Mouse (Mus musculus) lung, postnatal 0 days (tissue): ENCODE data around the gene Chrm3. TPM values are rescaled to one million over a fixed set of nuclear protein-coding genes. Genes with fewer than 3 reads are reported as not detected.

Experiments
- ATAC-seq: fragments of 200-750 bp; cut with Nextera tagmentation; 2 replicates; pipeline ENCODE4 v1.8.0; 2017; ENCODE audit warnings: moderate library complexity
- DNase-seq: peaks from one replicate; pipeline ENCODE4 v3.0.0-alpha.2; 2016; ENCODE audit warnings: low spot score
- H3K27ac ChIP-seq: fragments of 300-500 bp; sonication (generic); 2 replicates; pipeline ENCODE4 v1.5.1; 2014; ENCODE audit warnings: antibody characterized with exemption, mild to moderate bottlenecking, low read length, mixed read lengths
- H3K27me3 ChIP-seq: fragments of 300-500 bp; sonication (generic); replicated peaks from 2 replicates; pipeline ENCODE4 v1.6.1; 2014; ENCODE audit warnings: low read length, mixed read lengths; ENCODE audit not compliant: insufficient read depth
- H3K36me3 ChIP-seq: fragments of 300-500 bp; sonication (generic); 2 replicates; pipeline ENCODE4 v1.6.1; 2014; ENCODE audit warnings: low read length, mixed read lengths; ENCODE audit not compliant: insufficient read depth
- H3K4me1 ChIP-seq: fragments of 300-500 bp; sonication (generic); 2 replicates; pipeline ENCODE4 v1.6.1; 2014; ENCODE audit warnings: antibody characterized with exemption, low read depth, low read length, mixed read lengths; ENCODE audit not compliant: insufficient read depth
- H3K4me2 ChIP-seq: fragments of 300-500 bp; sonication (generic); replicated peaks from 2 replicates; pipeline ENCODE4 v1.6.1; 2014; ENCODE audit warnings: low read depth, mild to moderate bottlenecking, low read length, moderate library complexity, mixed read lengths
- H3K4me3 ChIP-seq: fragments of 300-500 bp; sonication (generic); 2 replicates; pipeline ENCODE4 v1.5.1; 2014; ENCODE audit warnings: low read depth, low read length
- H3K9ac ChIP-seq: fragments of 300-500 bp; sonication (generic); replicated peaks from 2 replicates; pipeline ENCODE4 v1.6.1; 2014; ENCODE audit warnings: low read depth, mild to moderate bottlenecking
- H3K9me3 ChIP-seq: fragments of 300-500 bp; sonication (generic); 2 replicates; pipeline ENCODE4 v1.6.1; 2016; ENCODE audit warnings: low read length, mixed read lengths
- CTCF ChIP-seq: IDR thresholded peaks from 2 replicates; pipeline ENCODE4 v1.5.1; 2016; ENCODE audit warnings: antibody characterized with exemption, mild to moderate bottlenecking
- EP300 ChIP-seq: IDR thresholded peaks from 2 replicates; pipeline ENCODE4 v1.6.1; 2016; ENCODE audit warnings: antibody characterized with exemption, mild to moderate bottlenecking, control low read depth
- WGBS: fragments of 180-500 bp; shearing (Covaris S2); extraction: QIAGEN DNeasy Blood & Tissue Kit; methylation state at CpG from one replicate; pipeline ENCODE4 v1.1.7; 2014; 5-methylcytosine and 5-hydroxymethylcytosine counted together
- polyA plus RNA-seq: library from polyadenylated mRNA; unstranded; fragments of >200 nt; fragmentation: Nextera tagmentation; extraction: Ambion mirVana; gene quantifications from 2 replicates; pipeline ENCODE4 v1.2.1, GENCODE M21; 2015

Chrm3 gene
- polyA plus RNA-seq, 1 experiment from 2014 or later = 0.20 TPM

- no peaks in the 10 kb centered on the region for H3K9me3 ChIP-seq
- no peaks in the 10 kb centered on the region for H3K4me1 ChIP-seq
- H3K9ac ChIP-seq = no peak overlapping the region
- H3K36me3 ChIP-seq = no peaks in the 10 kb centered on the region
- 47% methylated on average over 2 of the region's 2 CpGs for WGBS
- H3K4me3 ChIP-seq = no peak overlapping the region
- no peak for ATAC-seq
- no peak overlapping the region for H3K4me2 ChIP-seq
- H3K27ac ChIP-seq = no peak overlapping the region
- DNase-seq = no peak
- TF ChIP-seq EP300 = no peak
- TF ChIP-seq CTCF = no peak
- H3K27me3 ChIP-seq = no peaks in the 10 kb centered on the region
Measured at GRCm38 (mm10) chr13:10212112-10212511, 148.5 kb downstream of the Chrm3 start.

GRCm38 (mm10) chr13:10210522-10211244 is 150.0 kb downstream of the Chrm3 start:
- TF ChIP-seq EP300 = no peak
- no peak for TF ChIP-seq CTCF
- H3K4me3 ChIP-seq = no peak overlapping the region
- no peak for DNase-seq
- H3K27ac ChIP-seq = no peak overlapping the region
- H3K27me3 ChIP-seq = no peaks in the 10 kb centered on the region
- 0% methylated on average over 1 of the region's 1 CpGs for WGBS
- no peaks in the 10 kb centered on the region for H3K9me3 ChIP-seq
- no peak overlapping the region for H3K9ac ChIP-seq
- H3K4me2 ChIP-seq = no peak overlapping the region
- no peaks in the 10 kb centered on the region for H3K4me1 ChIP-seq
- no peaks in the 10 kb centered on the region for H3K36me3 ChIP-seq
- no peak for ATAC-seq

GRCm38 (mm10) chr13:10199206-10199956 is 161.3 kb downstream of the Chrm3 start:
- Histone ChIP-seq H3K9me3 (no peaks in the 10 kb centered on the region), H3K4me2 (no peak overlapping the region), H3K4me3 (no peak overlapping the region), H3K9ac (no peak overlapping the region), H3K4me1 (no peaks in the 10 kb centered on the region), H3K27me3 (no peaks in the 10 kb centered on the region), H3K27ac (no peak overlapping the region), H3K36me3 (no peaks in the 10 kb centered on the region)
- DNase-seq (no peak), ATAC-seq (no peak)
- 72% methylated on average over 6 of the region's 6 CpGs for WGBS
- TF ChIP-seq CTCF = no peak
- TF ChIP-seq EP300 = no peak

GRCm38 (mm10) chr13:10189829-10190228 is 170.8 kb downstream of the Chrm3 start:
- Histone ChIP-seq H3K9me3 (no peaks in the 10 kb centered on the region), H3K36me3 (no peaks in the 10 kb centered on the region), H3K4me1 (no peaks in the 10 kb centered on the region), H3K9ac (no peak overlapping the region), H3K4me2 (no peak overlapping the region), H3K4me3 (no peak overlapping the region), H3K27ac (no peak overlapping the region), H3K27me3 (no peaks in the 10 kb centered on the region)
- WGBS = 50% methylated on average over 2 of the region's 2 CpGs
- DNase-seq (no peak), ATAC-seq (no peak)
- TF ChIP-seq CTCF = no peak
- TF ChIP-seq EP300 = no peak

- H3K36me3 ChIP-seq = no peaks in the 10 kb centered on the region
- no peak overlapping the region for H3K27ac ChIP-seq
- WGBS = 46% methylated on average over 3 of the region's 3 CpGs
- no peaks in the 10 kb centered on the region for H3K9me3 ChIP-seq
- ATAC-seq = no peak
- no peak overlapping the region for H3K9ac ChIP-seq
- DNase-seq = no peak
- TF ChIP-seq CTCF (no peak), EP300 (no peak)
- H3K27me3 ChIP-seq = no peaks in the 10 kb centered on the region
- H3K4me3 ChIP-seq = no peak overlapping the region
- H3K4me1 ChIP-seq = no peaks in the 10 kb centered on the region
- no peak overlapping the region for H3K4me2 ChIP-seq
Measured at GRCm38 (mm10) chr13:10187926-10188325, 172.7 kb downstream of the Chrm3 start.

- no peak overlapping the region for H3K4me3 ChIP-seq
- H3K4me2 ChIP-seq = no peak overlapping the region
- no peak overlapping the region for H3K9ac ChIP-seq
- no peak overlapping the region for H3K27ac ChIP-seq
- no peaks in the 10 kb centered on the region for H3K4me1 ChIP-seq
- H3K27me3 ChIP-seq = no peaks in the 10 kb centered on the region
- TF ChIP-seq EP300 (no peak), CTCF (no peak)
- 76% methylated on average over 4 of the region's 4 CpGs for WGBS
- DNase-seq = no peak
- H3K36me3 ChIP-seq = no peaks in the 10 kb centered on the region
- no peaks in the 10 kb centered on the region for H3K9me3 ChIP-seq
- no peak for ATAC-seq
Measured at GRCm38 (mm10) chr13:10183837-10184236, 176.8 kb downstream of the Chrm3 start.
